Mouse (Mus musculus) neutrophil, adult 5-6 weeks (primary cell): Measurements from ENCODE around the gene Ccdc8. TPM values are rescaled to one million over a fixed set of nuclear protein-coding genes. Genes with fewer than 3 reads are reported as not detected.

Source experiments
- ATAC-seq: fragments of 151-379, 151-347 bp; 2 replicates; pipeline ENCODE4 v1.8.0; 2017; ENCODE audit warnings: mild to moderate bottlenecking, moderate TSS enrichment; ENCODE audit not compliant: insufficient number of reproducible peaks, poor library complexity, low FRiP score, severe bottlenecking; ENCODE audit errors: extremely low read depth
- total RNA-seq: library from RNA; stranded (forward); fragments of 200-1000 nt; gene quantifications from 2 replicates; pipeline ENCODE4 v1.2.3, GENCODE M21; 2017

Gene Ccdc8
- total RNA-seq, 1 experiment from 2014 or later: not detected

- peak; percentile 57 for ATAC-seq
These were observed 35.3 kb downstream of the Ccdc8 start, which contains the start of gene Ppp5c for GRCm38 (mm10) chr7:17027588-17028343. Ppp5c (minus strand) TSS chr7:17027924.

DNA sequence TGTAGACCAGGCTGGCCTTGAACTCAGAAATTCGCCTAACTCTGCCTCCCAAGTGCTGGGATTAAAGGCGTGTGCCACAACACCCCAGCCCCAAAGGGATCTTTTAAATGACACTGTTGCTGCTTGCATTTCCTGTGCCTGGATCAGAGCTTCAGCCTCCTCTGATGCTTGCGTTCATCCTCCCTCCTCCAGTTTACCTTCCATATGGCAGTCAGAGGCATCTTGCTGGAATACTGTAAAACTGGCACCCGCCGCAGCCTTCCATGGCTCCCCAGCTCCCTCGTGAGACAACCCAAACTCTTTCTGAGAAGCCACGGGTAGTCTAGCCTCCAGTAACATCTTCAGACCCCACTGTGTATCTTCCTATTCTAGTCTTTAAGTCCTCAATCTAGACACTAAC lies 36.4 kb downstream of the Ccdc8 start:
- ATAC-seq: no peak

DNA sequence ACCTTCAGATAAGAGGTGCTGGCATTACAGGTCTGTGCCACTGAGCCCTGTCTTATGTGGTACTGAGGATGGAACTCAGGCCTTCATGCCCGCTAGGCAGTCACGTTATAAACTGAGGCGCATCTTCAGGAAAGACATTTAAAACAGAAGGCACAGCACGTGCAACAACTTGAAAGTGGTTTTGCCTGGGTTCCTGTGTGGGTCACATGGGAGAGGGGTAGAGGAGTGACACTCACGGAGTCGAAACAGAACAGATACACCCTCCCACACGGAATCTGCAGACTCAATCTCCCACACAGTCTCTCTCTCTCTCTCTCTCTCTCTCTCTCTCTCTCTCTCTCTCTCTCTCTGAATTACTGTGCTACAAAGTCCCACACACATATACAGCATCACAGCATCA lies 37.7 kb downstream of the Ccdc8 start:
- ATAC-seq: no peak

DNA sequence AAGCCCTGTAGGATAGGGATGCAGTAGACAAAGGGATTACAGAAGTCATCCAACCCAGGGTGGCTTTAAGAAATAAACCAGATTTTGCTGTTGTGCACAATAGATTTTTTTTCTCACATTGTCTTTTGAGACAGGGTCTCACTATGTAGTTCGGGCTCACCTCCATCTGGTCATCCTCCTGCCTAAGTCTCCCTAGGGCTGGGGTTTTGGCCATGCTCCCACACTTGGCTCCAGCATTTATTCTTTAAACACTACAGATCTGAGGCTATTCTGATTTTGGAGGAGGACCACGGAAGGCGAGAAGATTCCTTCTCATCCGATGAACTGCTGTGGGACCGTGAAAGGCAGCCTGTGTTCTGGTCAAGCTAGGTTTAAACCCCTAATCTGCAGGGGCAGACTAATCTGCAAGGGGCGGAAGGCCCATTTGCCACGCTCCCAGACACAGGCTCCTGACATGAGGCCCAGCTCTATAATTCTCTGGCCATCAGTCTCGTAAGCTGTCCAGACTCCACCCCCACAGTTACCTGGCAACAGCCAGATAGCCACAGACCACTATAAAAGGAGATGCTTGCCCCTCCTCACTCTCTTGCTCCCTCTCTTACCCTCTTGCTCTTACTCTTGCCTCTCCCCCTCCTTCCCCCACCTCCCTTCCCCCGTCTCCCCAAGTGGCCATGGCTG lies 45.6 kb downstream of the Ccdc8 start:
- no peak for ATAC-seq

- ATAC-seq: no peak
These were observed 46.9 kb downstream of the Ccdc8 start for GRCm38 (mm10) chr7:17039373-17039772.

DNA sequence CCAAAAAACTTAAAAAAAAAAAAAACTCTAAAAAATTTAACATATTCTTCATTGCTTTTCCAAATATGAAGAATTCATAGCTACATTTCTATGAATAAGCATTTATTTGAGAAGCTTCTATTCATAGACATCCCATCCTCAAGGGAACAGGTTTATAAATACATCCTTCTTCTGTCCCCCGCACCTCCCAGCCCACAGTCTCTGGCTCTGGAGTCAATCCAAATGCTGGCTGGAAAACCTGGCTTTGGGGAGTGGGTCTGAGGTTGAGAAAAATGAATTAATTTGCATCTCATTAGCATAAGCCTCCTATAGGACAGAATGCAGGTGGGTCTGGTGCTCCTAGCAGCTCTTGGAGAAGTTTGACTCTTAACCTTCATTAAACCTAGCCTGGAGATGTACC lies 53.2 kb downstream of the Ccdc8 start:
- ATAC-seq: no peak

Other genes starting within 250 kb of the Ccdc8 start
- gene Slc1a5, start 211.4 kb upstream of the Ccdc8 start, total RNA-seq: 119 and 128 TPM in 2 replicates
- gene Strn4, start 176.8 kb upstream of the Ccdc8 start, total RNA-seq: 105 and 107 TPM in 2 replicates
- 14.2 and 14.3 TPM in 2 replicates for gene Fkrp, start 176.0 kb upstream of the Ccdc8 start, total RNA-seq
- gene Prkd2, start 149.8 kb upstream of the Ccdc8 start, total RNA-seq: 108 and 122 TPM in 2 replicates
- 0.12 TPM in 1 of 2 replicates, not detected in the other for gene Dact3, start 117.4 kb upstream of the Ccdc8 start, total RNA-seq
- gene Gng8, start 100.9 kb upstream of the Ccdc8 start, total RNA-seq: not detected in 2 replicates
- gene Ptgir, start 86.2 kb upstream of the Ccdc8 start, total RNA-seq: 1.7 and 2.8 TPM in 2 replicates
- gene Calm3, start 68.6 kb upstream of the Ccdc8 start, total RNA-seq: 230 and 273 TPM in 2 replicates
- gene Pnmal2, start 48.0 kb upstream of the Ccdc8 start, total RNA-seq: not detected in 2 replicates
- gene Pnmal1, start 33.0 kb upstream of the Ccdc8 start, total RNA-seq: 0.12 TPM in 1 of 2 replicates, not detected in the other
- gene Gm42372, start 9.6 kb upstream of the Ccdc8 start, total RNA-seq: 0.35 and 0.49 TPM in 2 replicates
- gene Ppp5c, start 35.2 kb downstream of the Ccdc8 start, total RNA-seq: 50.3 and 54.0 TPM in 2 replicates
- gene Hif3a, start 69.7 kb downstream of the Ccdc8 start, total RNA-seq: not detected in 2 replicates
- gene Psg16, start 81.3 kb downstream of the Ccdc8 start, total RNA-seq: 0.35 and 0.74 TPM in 2 replicates
- not detected in 2 replicates for gene Ceacam3, start 157.6 kb downstream of the Ccdc8 start, total RNA-seq
- gene Psg29, start 210.8 kb downstream of the Ccdc8 start, total RNA-seq: not detected in 2 replicates